Mouse (Mus musculus) layer of hippocampus, adult 8-10 months (tissue): ENCODE data around the gene Crybb2. TPM values are rescaled to one million over a fixed set of nuclear protein-coding genes. Genes with fewer than 3 reads are reported as not detected.
A peak's percentile ranks its signal among the peaks of the same experiment; 100 is the strongest.

ENCODE experiments used
- DNase-seq, 2 experiments: peaks; one replicate each; pipeline ENCODE4 v3.0.0; 2022; ENCODE audit warnings: low spot score in 2 of 2
- total RNA-seq, 4 experiments: library from RNA; stranded (reverse); gene quantifications; 2 replicates each; pipeline ENCODE4 v1.2.4; 2022

Crybb2 gene
- total RNA-seq, 4 experiments from 2014 or later = not detected

GRCm38 (mm10) chr5:113035094-113036047, 34.5 kb downstream of the Crybb2 start:
- no peak for DNase-seq

- no peak for DNase-seq
Measured at GRCm38 (mm10) chr5:113031201-113031754, 38.6 kb downstream of the Crybb2 start.

GRCm38 (mm10) chr5:113030082-113030481, 39.8 kb downstream of the Crybb2 start:
- DNase-seq = no peak

- DNase-seq = no peak
Measured at GRCm38 (mm10) chr5:113026706-113027105, 43.2 kb downstream of the Crybb2 start.

- no peak for DNase-seq
Measured at GRCm38 (mm10) chr5:113024154-113024764, 45.7 kb downstream of the Crybb2 start.

- DNase-seq = peak; percentile 79 to 83
Measured at GRCm38 (mm10) chr5:113018190-113018589, 51.7 kb downstream of the Crybb2 start.

GRCm38 (mm10) chr5:113017004-113017403, 52.9 kb downstream of the Crybb2 start:
- no peak for DNase-seq

GRCm38 (mm10) chr5:113015236-113016061, 54.5 kb downstream of the Crybb2 start, which contains the start of gene Grk3:
Gene Grk3, minus strand, starts transcription at chr5:113015791.
- peak in 1 of 2 experiments; percentile 59 for DNase-seq

- peak in 1 of 2 experiments; percentile 39 for DNase-seq
Measured at GRCm38 (mm10) chr5:113014808-113015235, 55.1 kb downstream of the Crybb2 start.

GRCm38 (mm10) chr5:113014111-113014807, 55.7 kb downstream of the Crybb2 start:
- DNase-seq = no peak

GRCm38 (mm10) chr5:113011926-113012325, 58.0 kb downstream of the Crybb2 start:
- no peak for DNase-seq

GRCm38 (mm10) chr5:113009183-113009820, 60.6 kb downstream of the Crybb2 start:
- DNase-seq = no peak

- DNase-seq = no peak
Measured at GRCm38 (mm10) chr5:113008496-113008895, 61.4 kb downstream of the Crybb2 start.

Other genes starting within 250 kb of the Crybb2 start
- gene Myo18b, start 173.8 kb downstream of the Crybb2 start, total RNA-seq = 1 to 10 TPM; 1.5 to 2.1 (median 1.8) TPM
- gene Grk3, start 54.3 kb downstream of the Crybb2 start, total RNA-seq = 100 to 1,000 TPM in 1 of 4 experiments, 10 to 100 TPM in 3; 72.2 to 102 (median 84.2) TPM
- 1 to 10 TPM; 1.7 to 3.1 (median 2.0) TPM for gene Crybb3, start 11.5 kb upstream of the Crybb2 start, total RNA-seq
- 10 to 100 TPM; 56.0 to 66.0 (median 61.1) TPM for gene 2900026A02Rik, start 151.1 kb upstream of the Crybb2 start, total RNA-seq
- not detected for gene Tmem211, start 156.8 kb upstream of the Crybb2 start, total RNA-seq
- 100 to 1,000 TPM in 1 of 4 experiments, 10 to 100 TPM in 3; 77.8 to 102 (median 87.4) TPM for gene Sgsm1, start 240.7 kb upstream of the Crybb2 start, total RNA-seq